Mouse (Mus musculus): ENCODE data around the gene Sorcs2.

GRCm38 (mm10) chr5:35989506-35989905 lies 408.4 kb downstream of the Sorcs2 start:
- TF ChIP-seq POLR2A (IDR thresholded peaks at IDR 0.05; ENCODE audit: insufficient read depth, low read depth, low read length), result no peak
- no peak for TF ChIP-seq CTCF (IDR thresholded peaks at IDR 0.05; ENCODE audit: insufficient read depth, low read depth, low read length)

All from olfactory bulb, adult 2 months (tissue).